Mouse (Mus musculus) heart, embryonic 12.5 days (tissue): ENCODE measurements around the gene Pank4. TPM values are rescaled to one million over a fixed set of nuclear protein-coding genes. Genes with fewer than 3 reads are reported as not detected.
A peak's percentile ranks its signal among the peaks of the same experiment; 100 is the strongest.

Experiments
- ATAC-seq: fragments of 200-750 bp; cut with Nextera tagmentation; 2 replicates; pipeline ENCODE4 v1.8.0; 2017; ENCODE audit warnings: moderate TSS enrichment, moderate library complexity; ENCODE audit not compliant: insufficient number of reproducible peaks, low FRiP score
- H3K27ac ChIP-seq: fragments of 300-500 bp; sonication (generic); 2 replicates; pipeline ENCODE4 v1.5.1; 2016; ENCODE audit warnings: mild to moderate bottlenecking, moderate library complexity; ENCODE audit not compliant: poor library complexity, severe bottlenecking
- H3K27me3 ChIP-seq: fragments of 300-500 bp; sonication (generic); replicated peaks from 2 replicates; pipeline ENCODE4 v1.6.1; 2016; ENCODE audit warnings: mild to moderate bottlenecking, moderate library complexity
- H3K36me3 ChIP-seq: fragments of 300-500 bp; sonication (generic); 2 replicates; pipeline ENCODE4 v1.6.1; 2016; ENCODE audit warnings: mild to moderate bottlenecking, moderate library complexity
- H3K4me1 ChIP-seq: fragments of 300-500 bp; sonication (generic); replicated peaks from 2 replicates; pipeline ENCODE4 v1.6.1; 2016; ENCODE audit warnings: mild to moderate bottlenecking
- H3K4me2 ChIP-seq: fragments of 300-500 bp; sonication (generic); 2 replicates; pipeline ENCODE4 v1.6.1; 2016; ENCODE audit warnings: mild to moderate bottlenecking, moderate library complexity
- H3K4me3 ChIP-seq: fragments of 300-500 bp; sonication (generic); 2 replicates; pipeline ENCODE4 v1.5.1; 2016; ENCODE audit warnings: mild to moderate bottlenecking
- H3K9ac ChIP-seq: fragments of 300-500 bp; sonication (generic); 2 replicates; pipeline ENCODE4 v1.6.1; 2016; ENCODE audit warnings: mild to moderate bottlenecking, moderate library complexity
- H3K9me3 ChIP-seq: fragments of 300-500 bp; sonication (generic); replicated peaks from 2 replicates; pipeline ENCODE4 v1.6.1; 2016; ENCODE audit warnings: mild to moderate bottlenecking, moderate library complexity
- WGBS: fragments of 180-500 bp; shearing (Covaris S2); methylation state at CpG from one replicate; pipeline ENCODE4 v1.1.7; 2016; 5-methylcytosine and 5-hydroxymethylcytosine counted together
- polyA plus RNA-seq: library from polyadenylated mRNA; unstranded; fragments of >200 nt; fragmentation: Nextera tagmentation; extraction: Ambion mirVana; gene quantifications from 2 replicates; pipeline ENCODE4 v1.2.1, GENCODE M21; 2016

The Pank4 gene
- polyA plus RNA-seq, 1 experiment from 2014 or later, result 45.7 TPM

GRCm38 (mm10) chr4:154928395-154929087, 35.4 kb upstream of the Pank4 start, which contains the start of gene Tnfrsf14:
Gene Tnfrsf14 (minus strand): TSS chr4:154928563.
- peaks cover 21% of the 10 kb centered on the region for H3K4me1 ChIP-seq
- H3K27me3 ChIP-seq, result peaks cover 10% of the 10 kb centered on the region; the same call in 1 of the 2 replicates
- 0 out of 2 replicates have a peak, but pooled peaks cover 4% of the 10 kb centered on the region for H3K9me3 ChIP-seq
- 14% methylated on average over 12 of the region's 12 CpGs for WGBS
- peak within 1 kb of the TSS; percentile 52 for H3K9ac ChIP-seq
- peak within 1 kb of the TSS; percentile 22 for H3K4me3 ChIP-seq
- ATAC-seq, result peak; percentile 88
- peak within 1 kb of the TSS; percentile 30 for H3K27ac ChIP-seq
- H3K4me2 ChIP-seq, result peak within 1 kb of the TSS; percentile 46
- no peaks in the 10 kb centered on the region for H3K36me3 ChIP-seq

- Histone ChIP-seq H3K4me2 (0 out of 2 replicates have a peak overlapping the region, but pooled peaks have one; percentile 17), H3K4me1 (peaks cover 21% of the 10 kb centered on the region), H3K27me3 (peaks cover 15% of the 10 kb centered on the region), H3K4me3 (no peak overlapping the region), H3K27ac (peak overlapping the region; percentile 30), H3K9me3 (no peaks in the 10 kb centered on the region), H3K9ac (no peak overlapping the region), H3K36me3 (no peaks in the 10 kb centered on the region)
- ATAC-seq, result peak; percentile 72
- 70% methylated on average over 12 of the region's 12 CpGs for WGBS
Observed at GRCm38 (mm10) chr4:154929088-154929660, 34.7 kb upstream of the Pank4 start.

- 38% methylated on average over 13 of the region's 13 CpGs for WGBS
- H3K9ac ChIP-seq, result no peak overlapping the region
- H3K9me3 ChIP-seq, result no peaks in the 10 kb centered on the region
- H3K36me3 ChIP-seq, result no peaks in the 10 kb centered on the region
- no peak overlapping the region for H3K4me3 ChIP-seq
- H3K27me3 ChIP-seq, result peaks cover 22% of the 10 kb centered on the region
- H3K4me2 ChIP-seq, result no peak overlapping the region
- no peak overlapping the region for H3K27ac ChIP-seq
- ATAC-seq, result no peak
- H3K4me1 ChIP-seq, result peaks cover 4% of the 10 kb centered on the region
Observed at GRCm38 (mm10) chr4:154933306-154933907, 30.5 kb upstream of the Pank4 start.

- Histone ChIP-seq H3K27ac (no peak overlapping the region), H3K36me3 (no peaks in the 10 kb centered on the region), H3K4me2 (no peak overlapping the region), H3K4me3 (no peak overlapping the region), H3K9ac (no peak overlapping the region), H3K4me1 (no peaks in the 10 kb centered on the region), H3K27me3 (peaks cover 22% of the 10 kb centered on the region), H3K9me3 (no peaks in the 10 kb centered on the region)
- no peak for ATAC-seq
- 72% methylated on average over 2 of the region's 2 CpGs for WGBS
Observed at GRCm38 (mm10) chr4:154934800-154935199, 29.1 kb upstream of the Pank4 start.

- H3K4me1 ChIP-seq, result no peaks in the 10 kb centered on the region
- peaks cover 22% of the 10 kb centered on the region for H3K27me3 ChIP-seq
- no peaks in the 10 kb centered on the region for H3K36me3 ChIP-seq
- no peak overlapping the region for H3K4me3 ChIP-seq
- H3K27ac ChIP-seq, result no peak overlapping the region
- H3K9me3 ChIP-seq, result no peaks in the 10 kb centered on the region
- no peak overlapping the region for H3K9ac ChIP-seq
- H3K4me2 ChIP-seq, result no peak overlapping the region
- WGBS, result 72% methylated on average over 7 of the region's 7 CpGs
- no peak for ATAC-seq
Observed at GRCm38 (mm10) chr4:154935788-154936187, 28.1 kb upstream of the Pank4 start.

- H3K4me1 ChIP-seq, result no peaks in the 10 kb centered on the region
- no peak overlapping the region for H3K27ac ChIP-seq
- no peak overlapping the region for H3K4me2 ChIP-seq
- H3K9ac ChIP-seq, result no peak overlapping the region
- H3K27me3 ChIP-seq, result peaks cover 22% of the 10 kb centered on the region
- no peak for ATAC-seq
- H3K36me3 ChIP-seq, result no peaks in the 10 kb centered on the region
- H3K4me3 ChIP-seq, result no peak overlapping the region
- WGBS, result 62% methylated on average over 8 of the region's 8 CpGs
- no peaks in the 10 kb centered on the region for H3K9me3 ChIP-seq
Observed at GRCm38 (mm10) chr4:154936542-154937255, 27.2 kb upstream of the Pank4 start.

GRCm38 (mm10) chr4:154937746-154938145, 26.2 kb upstream of the Pank4 start:
- Histone ChIP-seq H3K9ac (no peak overlapping the region), H3K4me1 (no peaks in the 10 kb centered on the region), H3K4me3 (no peak overlapping the region), H3K27me3 (peaks cover 18% of the 10 kb centered on the region), H3K36me3 (no peaks in the 10 kb centered on the region), H3K27ac (no peak overlapping the region), H3K9me3 (no peaks in the 10 kb centered on the region), H3K4me2 (no peak overlapping the region)
- no peak for ATAC-seq
- WGBS, result 73% methylated on average over 1 of the region's 1 CpGs

- Histone ChIP-seq H3K4me1 (no peaks in the 10 kb centered on the region), H3K9me3 (no peaks in the 10 kb centered on the region), H3K27me3 (no peaks in the 10 kb centered on the region; the same call in 1 of the 2 replicates), H3K4me2 (no peak overlapping the region), H3K4me3 (no peak overlapping the region), H3K27ac (no peak overlapping the region), H3K36me3 (no peaks in the 10 kb centered on the region), H3K9ac (no peak overlapping the region)
- no peak for ATAC-seq
- 82% methylated on average over 2 of the region's 2 CpGs for WGBS
Observed at GRCm38 (mm10) chr4:154940156-154940555, 23.8 kb upstream of the Pank4 start.

GRCm38 (mm10) chr4:154941831-154942230, 22.1 kb upstream of the Pank4 start:
- Histone ChIP-seq H3K9ac (no peak overlapping the region), H3K27me3 (no peaks in the 10 kb centered on the region; the same call in 1 of the 2 replicates), H3K36me3 (no peaks in the 10 kb centered on the region), H3K4me3 (no peak overlapping the region), H3K4me2 (no peak overlapping the region), H3K27ac (no peak overlapping the region), H3K9me3 (no peaks in the 10 kb centered on the region), H3K4me1 (0 out of 2 replicates have a peak, but pooled peaks cover 11% of the 10 kb centered on the region)
- 85% methylated on average over 5 of the region's 5 CpGs for WGBS
- ATAC-seq, result no peak

- Histone ChIP-seq H3K27ac (no peak overlapping the region), H3K36me3 (no peaks in the 10 kb centered on the region), H3K27me3 (no peaks in the 10 kb centered on the region; the same call in 1 of the 2 replicates), H3K9me3 (no peaks in the 10 kb centered on the region), H3K9ac (no peak overlapping the region), H3K4me1 (0 out of 2 replicates have a peak, but pooled peaks cover 11% of the 10 kb centered on the region), H3K4me3 (no peak overlapping the region), H3K4me2 (no peak overlapping the region)
- no peak for ATAC-seq
- WGBS, result 79% methylated on average over 10 of the region's 10 CpGs
Observed at GRCm38 (mm10) chr4:154942632-154943322, 21.1 kb upstream of the Pank4 start.
